Mouse (Mus musculus) midbrain, postnatal 0 days (tissue): ENCODE data around the gene Slc6a5. TPM values are rescaled to one million over a fixed set of nuclear protein-coding genes. Genes with fewer than 3 reads are reported as not detected.

ENCODE experiments used
- ATAC-seq: fragments of 200-750 bp; cut with Nextera tagmentation; 2 replicates; pipeline ENCODE4 v1.8.0; 2017; ENCODE audit warnings: moderate number of reproducible peaks, mild to moderate bottlenecking, moderate TSS enrichment, moderate library complexity; ENCODE audit not compliant: low FRiP score
- DNase-seq: peaks from one replicate; pipeline ENCODE4 v3.0.0-alpha.2; 2015; ENCODE audit warnings: low spot score
- H3K27ac ChIP-seq: fragments of 300-500 bp; sonication (generic); 2 replicates; pipeline ENCODE4 v1.5.1; 2014; ENCODE audit warnings: low read depth, mild to moderate bottlenecking, low read length, mixed read lengths
- H3K27me3 ChIP-seq: fragments of 300-500 bp; sonication (generic); 2 replicates; pipeline ENCODE4 v1.6.1; 2014; ENCODE audit warnings: low read length, control low read depth, mixed read lengths; ENCODE audit not compliant: insufficient read depth
- H3K36me3 ChIP-seq: fragments of 300-500 bp; sonication (generic); 2 replicates; pipeline ENCODE4 v1.6.1; 2014; ENCODE audit warnings: low read length, control low read depth, mixed read lengths; ENCODE audit not compliant: insufficient read depth
- H3K4me1 ChIP-seq: fragments of 300-500 bp; sonication (generic); 2 replicates; pipeline ENCODE4 v1.6.1; 2014; ENCODE audit warnings: mild to moderate bottlenecking, control low read depth, antibody characterized with exemption, low read length, mixed read lengths; ENCODE audit not compliant: insufficient read depth
- H3K4me2 ChIP-seq: fragments of 300-500 bp; sonication (generic); 2 replicates; pipeline ENCODE4 v1.6.1; 2014; ENCODE audit warnings: low read depth, mild to moderate bottlenecking, low read length, mixed read lengths; ENCODE audit not compliant: poor library complexity, severe bottlenecking
- H3K4me3 ChIP-seq: fragments of 300-500 bp; sonication (generic); 2 replicates; pipeline ENCODE4 v1.5.1; 2014; ENCODE audit warnings: low read depth, mild to moderate bottlenecking, low read length, moderate library complexity
- H3K9ac ChIP-seq: fragments of 300-500 bp; sonication (generic); replicated peaks from 2 replicates; pipeline ENCODE4 v1.6.1; 2014; ENCODE audit warnings: mild to moderate bottlenecking, low read length, moderate library complexity, mixed read lengths; ENCODE audit not compliant: poor library complexity, severe bottlenecking
- H3K9me3 ChIP-seq: fragments of 300-500 bp; sonication (generic); 2 replicates; pipeline ENCODE4 v1.6.1; 2016; ENCODE audit warnings: low read length, control low read depth
- CTCF ChIP-seq: IDR thresholded peaks from 2 replicates; pipeline ENCODE4 v1.5.1; 2016; ENCODE audit warnings: antibody characterized with exemption, mild to moderate bottlenecking
- WGBS: fragments of 180-500 bp; shearing (Covaris S2); extraction: QIAGEN DNeasy Blood & Tissue Kit; methylation state at CpG from one replicate; pipeline ENCODE4 v1.1.7; 2014; 5-methylcytosine and 5-hydroxymethylcytosine counted together
- polyA plus RNA-seq: library from polyadenylated mRNA; unstranded; fragments of >200 nt; fragmentation: Nextera tagmentation; extraction: Ambion mirVana; gene quantifications from 2 replicates; pipeline ENCODE4 v1.2.1, GENCODE M21; 2015
- total RNA-seq: library from RNA; depleted of rRNA; stranded (reverse); fragments of >200 nt; gene quantifications from 2 replicates; pipeline ENCODE4 v1.2.3, GENCODE M21; 2014; rRNA removed

Gene Slc6a5
- total and polyA plus RNA-seq, 2 experiments from 2014 or later = 0.22 to 6.6 TPM

DNA sequence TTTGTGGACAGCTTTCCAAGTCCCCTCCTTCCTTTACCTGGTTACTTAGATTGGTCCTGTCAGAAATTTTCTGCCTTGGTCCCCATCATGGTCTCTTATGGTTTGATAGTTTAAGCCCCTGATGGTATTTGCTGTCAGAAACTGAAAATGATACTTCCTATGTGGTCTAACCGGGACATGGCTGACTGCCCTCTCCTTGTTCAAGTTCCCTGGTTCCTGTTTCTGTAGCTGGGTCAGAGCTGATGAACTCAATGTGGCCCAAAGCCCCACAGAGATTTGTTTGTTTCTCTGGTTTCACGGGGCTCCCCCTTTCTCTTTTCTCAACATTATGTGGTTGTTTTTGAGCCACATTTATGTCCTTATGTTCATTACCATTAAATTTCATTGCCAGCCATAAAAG, 95.3 kb downstream of the Slc6a5 start:
- no peaks in the 10 kb centered on the region for H3K27me3 ChIP-seq
- no peaks in the 10 kb centered on the region for H3K9me3 ChIP-seq
- ATAC-seq (no peak), DNase-seq (no peak)
- no peak overlapping the region for H3K4me2 ChIP-seq
- 66% methylated on average over 2 of the region's 2 CpGs for WGBS
- H3K9ac ChIP-seq = no peak overlapping the region
- no peak overlapping the region for H3K27ac ChIP-seq
- no peaks in the 10 kb centered on the region for H3K36me3 ChIP-seq
- no peak for TF ChIP-seq CTCF
- no peak overlapping the region for H3K4me3 ChIP-seq
- H3K4me1 ChIP-seq = no peaks in the 10 kb centered on the region

Other genes with a start within 250 kb of the Slc6a5 start
- gene Htatip2, start 151.0 kb upstream of the Slc6a5 start, total RNA-seq = 0.38 and 2.4 TPM in 2 replicates
- 5.5 and 6.1 TPM in 2 replicates for gene Htatip2, start 151.0 kb upstream of the Slc6a5 start, polyA plus RNA-seq
- gene Prmt3, start 131.8 kb upstream of the Slc6a5 start, total RNA-seq = 35.5 and 50.6 TPM in 2 replicates
- gene Prmt3, start 131.8 kb upstream of the Slc6a5 start, polyA plus RNA-seq = 35.9 and 38.1 TPM in 2 replicates
- 68.7 and 100 TPM in 2 replicates for gene Nell1, start 64.7 kb downstream of the Slc6a5 start, total RNA-seq
- 55.3 and 56.9 TPM in 2 replicates for gene Nell1, start 64.7 kb downstream of the Slc6a5 start, polyA plus RNA-seq